Mouse (Mus musculus): Measurements from ENCODE around the gene Odf3. TPM values are rescaled to one million over a fixed set of nuclear protein-coding genes. Genes with fewer than 3 reads are reported as not detected.

The Odf3 gene
- total RNA-seq, 4 experiments from 2014 or later = not detected

GRCm38 (mm10) chr7:140844905-140845665 lies 2.5 kb upstream of the Odf3 start, which contains the start of gene Scgb1c1:
Scgb1c1 (plus strand) TSS chr7:140845547.
- DNase-seq (ENCODE audit: low spot score in 2 of 2) = peak; percentile 74 to 78

DNA sequence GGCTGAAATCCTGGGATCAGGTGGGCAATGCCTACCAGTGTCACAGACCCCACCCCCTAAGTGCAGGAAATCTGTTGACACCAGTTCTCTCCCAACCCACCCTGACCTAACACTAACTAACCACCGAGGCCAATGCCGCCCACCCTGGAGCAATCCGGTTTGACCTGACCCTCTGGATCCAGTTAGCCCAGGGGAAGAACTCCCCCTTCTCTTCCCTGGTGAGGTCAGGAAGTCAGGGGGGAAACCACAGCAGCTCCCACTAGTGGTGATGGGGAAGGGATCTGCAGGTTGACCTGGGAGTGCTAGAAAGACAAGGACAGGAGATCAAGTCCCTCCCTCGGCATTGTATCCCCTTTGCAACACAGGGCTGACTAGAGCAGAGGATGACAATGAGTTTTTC lies 1.9 kb upstream of the Odf3 start:
- no peak for DNase-seq (ENCODE audit: low spot score in 2 of 2)

DNA sequence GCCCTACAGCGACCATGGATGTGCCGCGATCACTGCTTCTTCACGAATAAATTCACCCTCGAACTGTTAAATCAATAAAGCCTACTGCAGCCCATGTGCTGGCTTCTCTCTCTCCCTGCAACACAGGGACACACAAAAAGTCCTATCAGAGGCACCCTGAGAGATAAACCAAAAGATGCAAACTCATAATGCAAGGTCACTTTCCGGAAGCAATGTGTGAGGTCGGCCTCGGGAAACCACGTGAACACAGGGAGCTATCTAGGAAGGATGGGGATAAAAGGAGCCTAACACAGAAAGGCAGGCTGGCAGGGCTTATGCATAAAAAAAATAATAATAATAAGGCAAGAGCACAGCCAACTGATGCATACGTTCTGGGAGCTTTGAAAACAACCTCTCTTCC lies 929 bp upstream of the Odf3 start:
- DNase-seq (ENCODE audit: low spot score in 2 of 2) = no peak

DNA sequence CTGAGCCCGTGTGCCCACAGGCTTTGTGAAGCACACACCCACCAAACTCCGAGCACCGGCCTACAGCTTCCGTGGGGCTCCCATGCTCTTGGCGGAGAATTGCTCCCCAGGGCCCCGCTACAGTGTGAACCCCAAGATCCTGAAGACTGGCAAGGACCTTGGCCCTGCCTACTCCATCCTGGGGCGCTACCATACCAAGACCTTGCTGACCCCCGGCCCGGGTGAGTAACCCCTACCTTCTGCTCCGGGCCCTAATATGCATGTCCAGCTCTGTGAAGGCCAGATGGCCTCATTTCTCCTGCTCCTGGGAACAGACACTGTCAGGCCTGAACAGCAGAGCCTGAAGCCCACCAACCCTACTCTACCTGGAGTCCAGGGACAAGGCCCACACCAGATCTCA lies 986 bp downstream of the Odf3 start:
- no peak for DNase-seq (ENCODE audit: low spot score in 2 of 2)

DNA sequence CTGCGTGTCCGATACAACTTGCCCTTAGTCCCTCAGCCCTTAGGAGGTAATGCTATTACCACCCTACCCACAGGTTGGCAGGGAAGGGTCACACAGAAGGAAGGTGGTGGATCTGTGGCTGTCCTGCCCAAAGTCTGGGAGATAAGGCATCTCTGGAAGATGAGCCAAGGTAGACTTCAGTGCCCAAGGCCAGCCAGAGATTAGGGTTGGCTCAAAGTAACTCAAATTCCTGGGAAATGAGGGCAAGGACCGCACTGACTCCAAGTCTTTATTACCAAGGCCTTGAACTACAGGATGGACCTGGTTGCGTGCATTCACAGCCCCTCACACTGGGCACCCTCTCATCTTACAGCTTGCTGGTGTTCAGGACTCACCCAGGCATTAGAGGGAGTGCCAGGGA lies 4.3 kb downstream of the Odf3 start:
- no peak for DNase-seq (ENCODE audit: low spot score in 2 of 2)

DNA sequence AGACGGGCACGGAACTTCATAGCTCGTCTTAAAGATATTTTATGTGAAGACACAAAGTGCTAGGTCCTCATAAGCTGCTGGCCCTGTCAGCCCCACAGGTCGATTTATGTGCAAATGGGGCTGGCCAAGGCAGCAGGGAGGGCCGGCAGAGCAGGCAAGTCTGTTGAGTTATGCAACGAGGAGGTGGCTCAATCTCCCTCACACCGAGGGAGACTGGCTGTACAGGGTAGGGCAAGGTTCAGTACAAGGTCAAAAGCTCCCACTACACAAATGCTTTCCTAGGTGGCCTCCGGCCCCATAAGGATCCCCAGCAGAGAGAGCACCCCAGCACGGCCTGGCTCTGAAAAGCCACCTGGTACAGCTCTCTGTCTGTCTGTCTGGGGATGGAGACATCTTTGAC lies 5.8 kb downstream of the Odf3 start:
- no peak for DNase-seq (ENCODE audit: low spot score in 2 of 2)

GRCm38 (mm10) chr7:140854483-140854882 lies 6.9 kb downstream of the Odf3 start:
- no peak for DNase-seq (ENCODE audit: low spot score in 2 of 2)

DNA sequence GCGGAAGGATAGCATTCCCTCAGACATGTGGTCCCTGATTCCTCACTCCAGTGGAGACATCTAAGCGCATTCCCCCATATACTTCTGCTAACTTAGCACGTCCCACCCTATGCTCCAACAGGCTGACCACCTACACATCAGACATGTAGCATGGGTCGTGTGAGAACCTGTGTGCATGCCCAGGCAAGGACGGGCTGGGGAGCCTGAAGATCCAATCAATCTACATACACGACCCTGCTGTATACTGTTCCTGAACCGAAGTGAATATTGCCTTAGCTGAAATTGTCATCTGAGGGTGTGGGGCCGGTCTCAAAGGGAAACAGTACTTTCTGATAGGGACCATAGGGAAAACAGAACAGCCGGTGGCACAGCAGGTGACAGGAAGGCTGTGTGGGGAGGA lies 7.6 kb downstream of the Odf3 start:
- no peak for DNase-seq (ENCODE audit: low spot score in 2 of 2)

DNA sequence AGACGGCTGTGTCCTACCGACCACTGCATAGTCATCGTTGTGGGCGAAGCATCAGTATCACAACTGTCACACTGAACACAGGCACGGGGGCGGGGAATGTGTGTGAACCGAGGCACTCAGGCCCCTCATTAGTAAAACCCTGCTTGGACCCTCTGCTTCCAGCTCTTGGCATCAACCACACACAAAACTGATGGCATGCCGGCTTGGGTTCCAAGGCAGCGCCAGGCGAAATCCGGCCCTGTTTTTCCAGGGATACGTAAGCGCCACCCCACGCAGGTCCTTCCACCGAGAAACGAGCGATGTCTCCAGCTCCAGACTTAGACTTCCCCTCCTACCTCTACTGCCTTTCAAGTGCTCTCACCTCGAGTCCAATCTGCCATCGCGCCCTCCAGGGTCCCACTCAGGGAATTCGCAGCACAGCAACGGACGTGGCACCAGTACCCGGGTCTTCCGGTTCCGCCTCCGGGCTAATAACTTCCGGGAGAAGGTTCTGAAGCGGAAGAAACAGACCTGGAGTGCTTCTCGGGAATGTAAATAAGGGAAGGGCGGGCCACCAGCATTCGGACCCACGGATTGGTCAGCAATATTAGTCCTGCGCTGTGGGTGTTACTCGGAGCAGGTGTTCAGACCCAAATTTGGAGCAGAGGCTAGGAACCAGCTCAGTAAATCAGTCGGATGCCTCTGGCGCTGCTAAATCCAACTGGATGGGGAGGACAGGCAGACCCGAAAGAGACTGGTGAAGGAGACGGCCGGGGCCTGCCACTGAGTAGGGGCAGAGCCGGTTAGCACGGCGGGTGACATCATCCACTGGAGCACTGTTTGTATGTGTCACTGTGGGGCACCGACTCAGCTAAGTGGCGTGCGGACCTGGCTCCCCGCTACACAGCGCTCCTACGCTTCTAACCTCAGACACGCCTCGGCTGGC lies 8.5 kb downstream of the Odf3 start, which contains the start of gene Gm45785:
TSS of gene Gm45785 (minus strand) at position 472 of the 925 bp plus-strand sequence.
- peak; percentile 80 to 86 for DNase-seq (ENCODE audit: low spot score in 2 of 2)

DNA sequence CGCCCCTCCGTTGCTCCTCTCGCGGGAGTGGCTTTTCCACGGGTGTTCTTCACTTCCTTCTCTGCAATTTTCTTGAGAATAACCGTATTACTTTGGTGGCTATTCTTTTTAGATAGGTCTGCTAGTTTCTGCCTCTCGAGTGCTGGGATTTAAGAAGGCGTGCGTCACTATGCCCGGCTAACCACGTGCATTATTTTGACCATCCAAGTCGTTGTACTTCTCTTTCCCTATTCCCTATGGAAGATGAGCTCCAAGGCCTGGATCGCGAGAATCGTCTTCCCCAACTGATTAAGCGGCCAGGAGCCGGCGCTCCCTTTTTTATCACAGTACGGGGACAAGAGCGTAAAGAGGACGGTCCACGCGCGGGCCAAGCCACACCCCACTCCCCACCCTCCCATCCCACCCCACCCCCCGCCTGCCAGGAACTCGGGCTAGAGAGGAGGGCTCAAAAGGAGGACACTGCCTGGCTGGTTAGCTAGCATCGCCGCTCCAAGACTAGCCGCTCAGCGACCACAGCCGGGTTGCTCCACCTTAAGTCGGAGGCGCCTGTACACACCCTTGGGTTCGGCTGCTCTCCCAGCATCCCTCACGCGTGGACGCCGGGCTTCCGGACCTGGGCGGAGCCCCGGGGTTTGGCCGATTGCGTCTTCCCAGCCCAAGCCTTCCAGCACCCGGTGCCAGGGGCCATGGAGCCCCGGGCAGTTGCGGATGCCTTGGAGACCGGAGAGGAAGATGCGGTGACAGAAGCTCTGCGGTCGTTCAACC lies 9.4 kb downstream of the Odf3 start, which contains the start of gene Ric8a:
TSS of gene Ric8a (plus strand) at position 173 of the 765 bp plus-strand sequence.
- peak; percentile 82 to 88 for DNase-seq (ENCODE audit: low spot score in 2 of 2)

DNA sequence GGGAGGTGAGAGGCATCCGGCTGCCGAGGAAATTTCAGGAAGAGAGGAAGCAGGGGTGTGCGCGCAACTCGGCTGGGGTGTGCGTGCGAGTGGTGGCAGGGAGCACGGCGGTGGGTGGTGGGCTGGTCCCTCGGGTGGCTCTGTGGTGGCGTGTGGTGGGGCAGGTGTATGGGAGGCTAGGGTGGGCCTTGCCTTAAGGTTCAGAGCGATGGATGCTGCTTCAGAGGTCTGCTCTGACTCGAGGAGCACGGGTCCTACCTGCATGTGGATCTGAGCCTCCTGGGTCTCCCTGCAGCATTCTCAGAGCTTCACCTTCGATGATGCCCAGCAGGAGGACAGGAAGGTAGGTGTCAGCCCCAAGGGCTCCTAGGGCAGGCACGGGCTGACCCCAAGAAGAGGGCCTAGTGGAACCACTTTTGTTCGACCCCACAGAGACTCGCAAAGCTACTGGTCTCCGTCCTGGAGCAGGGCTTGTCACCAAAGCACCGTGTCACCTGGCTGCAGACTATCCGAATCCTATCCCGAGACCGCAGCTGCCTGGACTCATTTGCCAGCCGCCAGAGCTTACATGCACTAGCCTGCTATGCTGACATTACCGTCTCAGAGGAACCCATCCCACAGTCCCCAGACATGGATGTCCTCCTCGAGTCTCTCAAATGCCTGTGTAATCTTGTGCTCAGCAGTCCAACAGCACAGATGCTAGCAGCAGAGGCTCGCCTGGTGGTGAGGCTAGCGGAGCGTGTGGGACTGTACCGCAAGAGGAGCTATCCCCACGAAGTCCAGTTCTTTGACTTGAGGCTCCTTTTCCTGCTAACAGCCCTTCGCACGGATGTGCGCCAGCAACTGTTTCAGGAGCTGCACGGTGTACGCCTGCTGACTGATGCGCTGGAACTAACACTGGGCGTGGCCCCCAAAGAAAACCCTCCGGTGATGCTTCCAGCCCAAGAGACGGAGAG lies 10.2 kb downstream of the Odf3 start, which contains the start of gene Bet1l:
TSS of gene Bet1l (minus strand) at position 28 of the 956 bp plus-strand sequence.
- DNase-seq (ENCODE audit: low spot score in 2 of 2) = no peak

- DNase-seq (ENCODE audit: low spot score in 2 of 2) = no peak
Measured at GRCm38 (mm10) chr7:140858746-140859145, 11.1 kb downstream of the Odf3 start.

- no peak for DNase-seq (ENCODE audit: low spot score in 2 of 2)
Measured at GRCm38 (mm10) chr7:140859997-140860396, 12.4 kb downstream of the Odf3 start.

DNA sequence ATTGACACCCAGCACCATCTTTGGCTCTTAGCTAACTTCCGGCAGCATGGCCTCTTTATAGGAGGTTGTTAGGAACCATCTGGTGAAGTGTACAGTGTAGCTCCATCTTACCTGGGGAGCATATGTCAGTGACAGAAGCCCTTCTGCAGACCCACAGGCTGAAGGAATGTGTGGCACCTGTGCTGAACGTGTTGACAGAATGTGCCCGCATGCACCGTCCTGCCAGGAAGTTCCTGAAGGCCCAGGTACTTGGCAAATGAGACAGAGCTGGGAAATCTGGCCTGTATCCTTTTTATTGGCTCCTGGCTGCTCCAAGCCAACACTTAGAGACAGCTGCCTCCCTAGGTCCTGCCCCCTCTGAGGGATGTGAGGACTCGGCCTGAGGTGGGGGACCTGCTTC lies 13.1 kb downstream of the Odf3 start:
- DNase-seq (ENCODE audit: low spot score in 2 of 2) = no peak

GRCm38 (mm10) chr7:140864761-140865160 lies 17.2 kb downstream of the Odf3 start:
- DNase-seq (ENCODE audit: low spot score in 2 of 2) = no peak

DNA sequence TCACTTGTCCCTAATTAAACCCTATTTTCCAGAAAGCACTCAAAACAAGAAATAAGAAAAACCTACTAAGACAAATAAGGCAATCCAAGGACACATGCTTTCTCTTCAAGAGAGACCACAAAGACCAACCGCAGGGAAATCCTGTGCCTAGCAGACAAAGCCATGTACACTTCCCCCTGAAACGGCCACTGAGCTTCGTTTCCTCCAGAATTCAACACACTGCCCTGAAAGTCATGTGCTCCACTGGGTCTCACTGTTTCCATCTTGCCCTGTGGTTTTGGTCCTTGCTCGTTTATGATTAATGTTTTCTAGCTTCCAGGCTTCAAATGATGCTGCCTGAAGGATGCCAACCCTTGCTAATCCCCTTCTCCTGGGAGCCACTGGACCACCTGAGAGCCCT lies 26.6 kb downstream of the Odf3 start:
- DNase-seq (ENCODE audit: low spot score in 2 of 2) = no peak

DNA sequence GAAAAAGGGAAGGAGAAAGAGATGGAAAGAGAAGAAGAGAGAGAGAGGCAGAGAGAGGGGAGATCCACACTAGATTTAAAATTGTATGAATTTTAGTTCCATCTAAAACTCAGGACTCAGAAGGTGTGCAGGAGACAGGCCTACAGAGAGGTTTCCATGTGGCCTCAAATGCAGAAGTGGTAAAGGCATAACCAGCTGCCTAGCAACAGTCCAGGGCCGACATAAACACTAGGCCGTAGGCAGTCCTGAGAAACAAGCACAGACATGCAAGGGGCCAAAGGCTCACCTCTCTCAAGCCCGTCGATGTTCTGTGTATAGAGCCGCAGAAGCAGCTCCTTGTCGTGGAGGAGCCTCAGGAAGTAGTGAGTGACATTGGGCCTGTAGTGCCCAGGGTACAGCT lies 29.8 kb downstream of the Odf3 start:
- DNase-seq (ENCODE audit: low spot score in 2 of 2) = no peak

GRCm38 (mm10) chr7:140879355-140879754 lies 31.8 kb downstream of the Odf3 start:
- DNase-seq (ENCODE audit: low spot score in 2 of 2) = no peak

GRCm38 (mm10) chr7:140880419-140880818 lies 32.8 kb downstream of the Odf3 start:
- DNase-seq (ENCODE audit: low spot score in 2 of 2) = no peak

DNA sequence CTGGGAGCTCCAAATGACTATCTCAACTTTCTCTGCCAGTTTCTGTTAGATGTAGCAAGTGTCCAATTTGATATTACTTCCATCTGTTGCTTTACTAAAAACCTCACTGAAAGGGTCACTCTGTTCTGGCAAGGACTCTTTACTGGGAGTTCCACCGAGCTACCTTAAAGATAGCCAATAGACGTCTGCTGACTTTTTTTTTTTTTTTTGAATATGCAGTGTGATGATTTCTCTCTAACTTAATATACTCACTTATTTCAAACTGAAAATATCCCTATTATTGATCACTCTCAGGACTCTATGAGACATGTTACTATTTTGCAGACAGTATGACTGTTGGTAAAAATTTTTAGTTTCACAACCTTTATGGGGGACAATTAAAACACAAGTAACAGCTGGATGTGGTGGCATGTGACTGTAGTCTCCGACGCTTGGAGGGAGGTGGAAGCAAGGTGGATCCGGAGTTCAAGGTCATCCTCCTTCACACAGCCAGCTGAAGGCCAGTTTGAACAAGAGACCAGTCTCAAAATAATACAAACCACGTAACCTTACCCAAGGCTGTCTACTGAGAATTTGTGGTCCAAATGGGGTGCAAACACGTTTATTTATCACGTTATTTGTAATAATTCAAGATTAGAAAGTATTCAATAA lies 33.4 kb downstream of the Odf3 start:
- no peak for DNase-seq (ENCODE audit: low spot score in 2 of 2)

All from gastrocnemius, adult 8-10 months (tissue).